Mouse (Mus musculus): ENCODE measurements around the gene Slc29a2.

GRCm38 (mm10) chr19:5039301-5040114 lies 15.8 kb downstream of the Slc29a2 start:
- TF ChIP-seq CTCF (IDR thresholded peaks at IDR 0.05; ENCODE audit: control insufficient read depth, insufficient read depth, insufficient read length), result no peak
- no peak for TF ChIP-seq USF1 (IDR thresholded peaks at IDR 0.05; ENCODE audit: low read depth)

Data from C2C12 (cell line).